Mouse (Mus musculus) embryonic facial prominence, embryonic 13.5 days (tissue): ENCODE data around the gene Sspn. TPM values are rescaled to one million over a fixed set of nuclear protein-coding genes. Genes with fewer than 3 reads are reported as not detected.

Source experiments
- ATAC-seq: fragments of 200-750 bp; cut with Nextera tagmentation; 2 replicates; pipeline ENCODE4 v1.8.0; 2017; ENCODE audit warnings: low read depth; ENCODE audit not compliant: insufficient number of reproducible peaks, insufficient read depth, low FRiP score, low TSS enrichment
- H3K27ac ChIP-seq: fragments of 300-500 bp; sonication (generic); 2 replicates; pipeline ENCODE4 v1.5.1; 2015; ENCODE audit warnings: moderate library complexity, mild to moderate bottlenecking, inconsistent platforms
- H3K27me3 ChIP-seq: fragments of 300-500 bp; sonication (generic); 2 replicates; pipeline ENCODE4 v1.6.1; 2015; ENCODE audit warnings: mild to moderate bottlenecking, inconsistent platforms
- H3K36me3 ChIP-seq: fragments of 300-500 bp; sonication (generic); 2 replicates; pipeline ENCODE4 v1.6.1; 2015; ENCODE audit warnings: mild to moderate bottlenecking, inconsistent platforms
- H3K4me1 ChIP-seq: fragments of 300-500 bp; sonication (generic); 2 replicates; pipeline ENCODE4 v1.6.1; 2015; ENCODE audit warnings: inconsistent platforms
- H3K4me2 ChIP-seq: fragments of 300-500 bp; sonication (generic); 2 replicates; pipeline ENCODE4 v1.6.1; 2015; ENCODE audit warnings: moderate library complexity, mild to moderate bottlenecking, inconsistent platforms
- H3K4me3 ChIP-seq: fragments of 300-500 bp; sonication (generic); 2 replicates; pipeline ENCODE4 v1.5.1; 2015; ENCODE audit warnings: mild to moderate bottlenecking, inconsistent platforms
- H3K9ac ChIP-seq: fragments of 300-500 bp; sonication (generic); 2 replicates; pipeline ENCODE4 v1.6.1; 2015; ENCODE audit warnings: mild to moderate bottlenecking, inconsistent platforms
- H3K9me3 ChIP-seq: fragments of 300-500 bp; sonication (generic); 2 replicates; pipeline ENCODE4 v1.6.1; 2016; ENCODE audit warnings: inconsistent platforms
- WGBS: fragments of 180-500 bp; shearing (Covaris S2); methylation state at CpG from one replicate; pipeline ENCODE4 v1.1.7; 2015; ENCODE audit warnings: mixed read lengths; 5-methylcytosine and 5-hydroxymethylcytosine counted together
- polyA plus RNA-seq: library from polyadenylated mRNA; unstranded; fragments of >200 nt; fragmentation: Nextera tagmentation; extraction: Ambion mirVana; gene quantifications from 2 replicates; pipeline ENCODE4 v1.2.1, GENCODE M21; 2015

Gene Sspn
- polyA plus RNA-seq, 1 experiment from 2014 or later, result 12.5 TPM

GRCm38 (mm10) chr6:145977771-145978450 is 46.5 kb downstream of the Sspn start:
- Histone ChIP-seq H3K36me3 (no peaks in the 10 kb centered on the region), H3K4me1 (no peaks in the 10 kb centered on the region), H3K9ac (no peak overlapping the region), H3K4me3 (no peak overlapping the region), H3K27ac (no peak overlapping the region), H3K9me3 (no peaks in the 10 kb centered on the region), H3K27me3 (no peaks in the 10 kb centered on the region), H3K4me2 (no peak overlapping the region)
- no peak for ATAC-seq
- 71% methylated on average over 8 of the region's 8 CpGs for WGBS

- H3K36me3 ChIP-seq, result no peaks in the 10 kb centered on the region
- H3K9ac ChIP-seq, result no peak overlapping the region
- no peak overlapping the region for H3K27ac ChIP-seq
- H3K9me3 ChIP-seq, result no peaks in the 10 kb centered on the region
- no peaks in the 10 kb centered on the region for H3K27me3 ChIP-seq
- WGBS, result 89% methylated on average over 8 of the region's 8 CpGs
- H3K4me1 ChIP-seq, result no peaks in the 10 kb centered on the region
- ATAC-seq, result no peak
- no peak overlapping the region for H3K4me2 ChIP-seq
- no peak overlapping the region for H3K4me3 ChIP-seq
These were observed 49.6 kb downstream of the Sspn start for GRCm38 (mm10) chr6:145981074-145981473.

DNA sequence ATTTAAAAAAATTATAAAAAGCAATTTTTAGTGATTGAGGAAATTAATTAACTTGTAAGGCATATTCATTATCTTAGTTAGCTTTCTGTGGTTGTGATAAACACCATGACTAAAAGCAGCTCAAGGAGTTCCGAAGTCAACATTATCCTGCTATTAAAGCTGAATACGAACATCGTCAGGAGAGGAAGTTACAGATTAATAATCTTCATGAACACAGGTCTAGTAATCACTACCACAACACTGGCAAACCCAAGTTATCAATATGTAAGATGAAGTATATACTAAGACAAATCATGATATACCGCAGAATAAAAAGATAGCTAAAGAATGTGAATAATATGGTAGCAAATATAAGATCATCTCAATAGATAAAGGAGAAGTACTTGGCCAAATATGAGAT is 50.9 kb downstream of the Sspn start:
- ATAC-seq, result no peak
- Histone ChIP-seq H3K9me3 (no peaks in the 10 kb centered on the region), H3K4me3 (no peak overlapping the region), H3K27ac (no peak overlapping the region), H3K36me3 (no peaks in the 10 kb centered on the region), H3K4me2 (no peak overlapping the region), H3K27me3 (no peaks in the 10 kb centered on the region), H3K4me1 (no peaks in the 10 kb centered on the region), H3K9ac (no peak overlapping the region)
- 89% methylated on average over 4 of the region's 4 CpGs for WGBS

DNA sequence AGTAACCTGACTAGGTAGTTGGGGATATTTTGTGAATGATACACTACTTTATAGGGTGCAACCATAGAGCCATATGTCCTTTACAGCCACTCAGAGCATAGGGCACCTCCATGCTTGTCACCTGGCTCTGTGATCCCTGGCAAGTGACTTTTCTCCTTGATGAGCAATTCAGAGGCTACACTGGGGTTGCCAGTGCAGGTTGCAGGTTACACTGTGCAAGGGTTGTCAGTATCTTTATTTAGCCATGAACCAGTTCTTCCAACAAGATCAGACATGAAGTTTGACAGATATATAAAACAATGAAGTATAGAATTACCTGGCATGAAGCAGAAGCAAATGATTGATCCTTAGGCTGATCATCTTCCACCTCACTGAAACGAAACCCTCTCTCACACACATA is 59.1 kb downstream of the Sspn start:
- H3K36me3 ChIP-seq, result no peaks in the 10 kb centered on the region
- H3K9me3 ChIP-seq, result no peaks in the 10 kb centered on the region
- no peak for ATAC-seq
- H3K27ac ChIP-seq, result no peak overlapping the region
- no peaks in the 10 kb centered on the region for H3K27me3 ChIP-seq
- peaks cover 10% of the 10 kb centered on the region; the same call in 1 of the 2 replicates for H3K4me1 ChIP-seq
- no peak overlapping the region for H3K4me3 ChIP-seq
- H3K4me2 ChIP-seq, result no peak overlapping the region
- no peak overlapping the region for H3K9ac ChIP-seq
- WGBS, result 74% methylated on average over 1 of the region's 1 CpGs

GRCm38 (mm10) chr6:145992526-145992925 is 61.1 kb downstream of the Sspn start:
- ATAC-seq, result no peak
- H3K4me3 ChIP-seq, result no peak overlapping the region
- H3K9ac ChIP-seq, result no peak overlapping the region
- H3K27ac ChIP-seq, result no peak overlapping the region
- WGBS, result 79% methylated on average over 11 of the region's 11 CpGs
- H3K9me3 ChIP-seq, result no peaks in the 10 kb centered on the region
- H3K4me1 ChIP-seq, result peaks cover 10% of the 10 kb centered on the region; the same call in 1 of the 2 replicates
- no peaks in the 10 kb centered on the region for H3K27me3 ChIP-seq
- H3K4me2 ChIP-seq, result no peak overlapping the region
- no peaks in the 10 kb centered on the region for H3K36me3 ChIP-seq

DNA sequence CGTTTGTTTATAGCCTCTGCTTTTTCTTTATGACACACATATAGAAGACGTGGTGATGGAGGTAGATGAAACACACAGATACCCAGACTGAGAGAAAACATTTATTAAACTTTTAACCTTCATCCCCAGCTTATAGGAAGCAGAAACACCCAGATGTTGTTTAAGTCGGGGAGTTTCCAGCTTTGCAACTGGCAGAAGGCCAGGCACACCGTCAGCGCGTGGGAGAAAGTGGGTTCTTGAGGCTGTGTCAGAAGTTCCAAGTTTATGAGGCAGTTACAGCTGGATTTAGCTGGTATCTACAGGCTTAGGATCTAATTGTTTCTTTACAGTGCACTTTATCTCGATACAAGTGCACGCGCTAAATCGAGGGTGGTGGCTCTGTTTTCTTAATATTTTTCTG is 61.5 kb downstream of the Sspn start:
- no peak overlapping the region for H3K4me2 ChIP-seq
- no peaks in the 10 kb centered on the region for H3K36me3 ChIP-seq
- no peaks in the 10 kb centered on the region for H3K27me3 ChIP-seq
- no peaks in the 10 kb centered on the region for H3K9me3 ChIP-seq
- no peak overlapping the region for H3K9ac ChIP-seq
- no peak overlapping the region for H3K4me3 ChIP-seq
- no peak overlapping the region for H3K27ac ChIP-seq
- no peak for ATAC-seq
- WGBS, result 61% methylated on average over 10 of the region's 10 CpGs
- H3K4me1 ChIP-seq, result peaks cover 12% of the 10 kb centered on the region

- Histone ChIP-seq H3K4me1 (peaks cover 18% of the 10 kb centered on the region), H3K36me3 (no peaks in the 10 kb centered on the region), H3K27me3 (no peaks in the 10 kb centered on the region), H3K27ac (peak overlapping the region; percentile 76), H3K4me3 (no peak overlapping the region), H3K9me3 (no peaks in the 10 kb centered on the region), H3K9ac (no peak overlapping the region), H3K4me2 (peak overlapping the region; percentile 27)
- peak; percentile 74 for ATAC-seq
- WGBS, result 11% methylated on average over 13 of the region's 13 CpGs
These were observed 67.0 kb downstream of the Sspn start for GRCm38 (mm10) chr6:145998314-145999007.

DNA sequence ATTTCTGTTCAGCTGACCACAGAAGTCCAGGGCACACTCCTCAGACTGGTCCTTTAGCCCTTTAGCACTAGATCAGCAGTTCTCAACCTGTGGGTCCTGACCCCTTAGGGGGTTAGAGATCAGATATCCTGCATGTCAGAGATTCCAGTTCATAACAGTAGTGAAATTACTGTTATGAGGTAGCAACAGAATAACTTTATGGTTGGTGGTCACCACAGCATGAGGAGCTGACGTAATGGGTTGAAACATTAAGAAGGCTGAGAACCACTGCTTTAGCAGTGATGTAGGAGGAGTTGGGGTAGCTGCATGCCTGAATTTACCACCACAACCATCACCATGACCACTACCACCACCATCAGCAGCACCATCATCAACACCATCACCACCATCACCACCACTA is 69.3 kb downstream of the Sspn start:
- Histone ChIP-seq H3K4me1 (peaks cover 25% of the 10 kb centered on the region), H3K36me3 (no peaks in the 10 kb centered on the region), H3K4me2 (no peak overlapping the region), H3K27me3 (0 out of 2 replicates have a peak, but pooled peaks cover 4% of the 10 kb centered on the region), H3K27ac (no peak overlapping the region), H3K9ac (no peak overlapping the region), H3K4me3 (no peak overlapping the region), H3K9me3 (no peaks in the 10 kb centered on the region)
- WGBS, result 94% methylated on average over 1 of the region's 1 CpGs
- no peak for ATAC-seq

DNA sequence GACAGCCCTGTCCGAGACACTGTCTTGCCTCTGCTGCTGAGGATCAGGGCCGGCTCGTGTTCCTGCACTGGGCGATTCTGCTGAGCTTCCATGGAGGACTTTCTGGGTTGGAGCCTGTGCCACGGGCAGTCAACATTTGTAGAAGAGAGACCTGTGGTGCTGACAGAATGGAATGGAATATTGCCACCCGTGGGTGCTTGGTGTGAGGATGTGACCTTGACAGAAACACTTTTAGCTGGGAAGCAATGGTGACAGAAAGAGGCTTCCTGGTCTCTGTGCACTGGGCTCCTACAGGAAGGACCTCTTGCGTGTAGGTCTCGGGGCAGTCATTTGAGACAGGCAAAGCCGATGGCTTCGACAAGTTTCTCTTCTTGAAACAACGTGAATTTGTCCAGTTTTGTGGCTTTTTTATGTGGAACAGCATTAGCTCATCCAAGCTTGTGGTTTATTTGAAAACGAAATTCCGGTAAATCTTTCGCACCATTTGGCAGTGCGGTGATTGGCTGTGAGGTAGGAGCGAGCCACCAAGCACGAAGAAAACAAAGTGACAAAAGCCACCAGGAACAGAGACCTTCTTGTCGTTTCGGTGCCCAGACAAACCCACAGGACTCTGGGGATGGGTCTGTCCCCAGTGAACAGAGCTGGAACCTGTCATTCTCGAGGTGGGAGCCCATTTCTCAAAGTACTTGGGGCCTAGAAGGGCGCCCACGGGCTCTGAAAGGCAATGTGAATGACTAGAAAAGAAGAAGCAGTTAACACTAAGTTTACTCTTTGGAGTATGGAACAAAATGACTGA is 70.2 kb downstream of the Sspn start:
- H3K9ac ChIP-seq, result no peak overlapping the region
- no peaks in the 10 kb centered on the region for H3K36me3 ChIP-seq
- WGBS, result 89% methylated on average over 22 of the region's 22 CpGs
- 0 out of 2 replicates have a peak, but pooled peaks cover 4% of the 10 kb centered on the region for H3K27me3 ChIP-seq
- peaks cover 25% of the 10 kb centered on the region for H3K4me1 ChIP-seq
- no peaks in the 10 kb centered on the region for H3K9me3 ChIP-seq
- H3K4me2 ChIP-seq, result no peak overlapping the region
- H3K4me3 ChIP-seq, result no peak overlapping the region
- H3K27ac ChIP-seq, result no peak overlapping the region
- no peak for ATAC-seq

- Histone ChIP-seq H3K9ac (no peak overlapping the region), H3K27me3 (0 out of 2 replicates have a peak, but pooled peaks cover 4% of the 10 kb centered on the region), H3K27ac (no peak overlapping the region), H3K9me3 (no peaks in the 10 kb centered on the region), H3K4me3 (no peak overlapping the region), H3K4me1 (peaks cover 32% of the 10 kb centered on the region), H3K36me3 (no peaks in the 10 kb centered on the region), H3K4me2 (no peak overlapping the region)
- 77% methylated on average over 3 of the region's 3 CpGs for WGBS
- no peak for ATAC-seq
These were observed 72.7 kb downstream of the Sspn start for GRCm38 (mm10) chr6:146004174-146004601.

DNA sequence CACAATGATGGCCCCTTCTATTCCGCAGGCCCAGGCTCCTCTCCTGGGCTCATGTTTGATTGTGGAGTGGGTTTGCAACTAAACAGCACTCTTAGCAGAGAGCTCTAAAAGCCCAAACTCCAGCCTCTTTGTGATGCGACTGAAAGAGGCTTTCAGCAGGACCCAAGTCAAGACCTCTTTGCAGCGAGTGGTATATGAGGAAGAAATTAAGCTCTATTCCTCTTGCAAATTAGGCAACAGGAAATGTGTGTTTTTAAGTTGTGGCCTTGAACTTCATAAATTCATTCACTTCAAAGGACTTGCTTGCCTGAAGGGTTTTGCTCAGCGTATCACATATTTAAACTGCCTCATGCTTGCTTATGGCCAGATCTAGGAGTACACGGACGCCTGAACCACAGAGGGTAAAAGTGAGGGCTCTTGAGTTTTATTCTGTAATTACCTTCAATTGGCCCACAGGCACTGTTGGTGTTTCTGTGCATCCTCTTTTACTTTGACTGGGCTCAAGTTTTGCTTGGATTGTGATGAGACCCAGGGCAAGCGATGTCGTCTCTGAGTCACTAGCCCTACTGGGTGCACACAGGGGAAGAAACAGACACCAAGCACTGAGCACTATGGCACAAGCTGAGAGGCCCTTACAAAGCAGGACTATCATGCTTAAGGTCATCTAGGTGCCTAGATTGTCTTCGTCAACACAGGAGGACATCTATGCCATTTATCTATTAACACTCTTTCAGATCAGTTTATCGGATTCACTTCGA is 73.9 kb downstream of the Sspn start:
- H3K4me1 ChIP-seq, result peaks cover 36% of the 10 kb centered on the region
- ATAC-seq, result no peak
- no peak overlapping the region for H3K4me3 ChIP-seq
- H3K27ac ChIP-seq, result no peak overlapping the region
- no peak overlapping the region for H3K9ac ChIP-seq
- H3K27me3 ChIP-seq, result 0 out of 2 replicates have a peak, but pooled peaks cover 4% of the 10 kb centered on the region
- H3K36me3 ChIP-seq, result no peaks in the 10 kb centered on the region
- WGBS, result 69% methylated on average over 11 of the region's 11 CpGs
- no peaks in the 10 kb centered on the region for H3K9me3 ChIP-seq
- H3K4me2 ChIP-seq, result no peak overlapping the region
